Mouse (Mus musculus) layer of hippocampus, adult 2 months (tissue): Measurements from ENCODE around the gene Mblac1. TPM values are rescaled to one million over a fixed set of nuclear protein-coding genes. Genes with fewer than 3 reads are reported as not detected.
A peak's percentile ranks its signal among the peaks of the same experiment; 100 is the strongest.
"Not testable (repeated sequence)": the region's sequence is repeated elsewhere in the genome, so short reads cannot be mapped to it uniquely, and the experiment has no call there.

Experiments
- DNase-seq, 2 experiments: peaks; one replicate each; pipeline ENCODE4 v3.0.0; 2022; ENCODE audit warnings: low spot score in 2 of 2
- H3K27ac ChIP-seq: fragments of 200-600 bp; 2 replicates; pipeline ENCODE4 v1.8.1; 2022
- H3K4me3 ChIP-seq: fragments of 200-600 bp; 2 replicates; pipeline ENCODE4 v1.8.1; 2022; ENCODE audit warnings: mild to moderate bottlenecking
- CTCF ChIP-seq: fragments of 200-600 bp; conservative IDR thresholded peaks from 2 replicates; pipeline ENCODE4 v1.8.1; 2022; ENCODE audit warnings: antibody characterized with exemption, mild to moderate bottlenecking, moderate library complexity
- total RNA-seq, 2 experiments: library from RNA; stranded (reverse); gene quantifications; 2 replicates each; pipeline ENCODE4 v1.2.3; 2021

Mblac1 gene
- total RNA-seq, 2 experiments from 2014 or later: 8.2 to 8.4 TPM

DNA sequence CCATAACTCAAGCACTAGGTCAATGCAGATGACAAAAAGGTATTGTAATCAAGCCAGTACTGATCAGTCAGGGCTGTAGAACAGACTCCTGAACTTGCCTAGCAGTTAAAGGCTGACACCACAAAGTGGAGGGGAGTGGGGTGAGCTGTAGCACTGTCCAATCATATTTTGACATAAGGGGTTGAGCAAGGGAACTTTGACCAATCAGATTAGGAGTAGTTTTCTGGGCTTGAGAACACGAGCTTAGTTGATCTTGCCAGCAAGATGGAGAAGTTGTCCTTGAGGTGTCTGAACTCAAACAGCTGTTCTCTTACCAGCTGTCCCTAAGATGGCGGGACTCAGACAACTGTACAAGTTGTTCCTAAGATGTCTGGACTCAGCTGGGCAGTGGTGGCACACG, 20.9 kb upstream of the Mblac1 start:
- no peak for TF ChIP-seq CTCF
- no peak overlapping the region for H3K27ac ChIP-seq
- DNase-seq: no peak
- no peak overlapping the region for H3K4me3 ChIP-seq

DNA sequence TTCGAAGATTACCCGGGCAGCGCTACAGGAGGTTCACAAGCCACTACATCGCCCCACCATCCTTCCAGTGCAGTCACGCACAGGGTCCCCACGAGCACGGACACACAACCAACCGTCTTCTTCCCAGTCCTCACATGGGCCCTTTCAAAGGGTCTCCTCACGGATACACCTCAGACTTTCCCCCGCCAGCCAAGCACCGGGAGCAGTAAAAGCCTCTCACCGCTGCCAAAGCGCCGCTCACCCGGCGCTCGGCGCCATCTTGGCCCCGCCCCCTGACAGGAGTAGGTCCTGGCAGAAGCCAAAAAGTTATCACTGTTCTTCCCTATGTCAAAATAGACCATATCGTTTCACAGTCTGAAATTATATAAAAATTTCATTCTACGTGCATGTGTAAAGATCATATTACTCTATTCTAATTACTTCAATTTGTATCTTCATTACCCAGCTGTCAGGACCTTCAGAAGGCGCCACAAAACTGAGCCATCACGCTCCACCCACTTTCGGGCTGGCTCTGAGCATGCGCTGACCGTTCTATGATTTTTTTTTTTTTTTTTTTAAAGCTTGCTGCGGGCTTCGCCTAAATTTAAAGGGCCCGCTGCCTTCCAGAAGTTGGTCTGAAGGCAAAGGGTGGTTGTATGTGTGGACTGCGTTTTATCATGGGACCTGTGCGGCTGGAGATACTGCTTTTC, 7.0 kb upstream of the Mblac1 start, which contains the start of the genes Taf6 and Cnpy4:
Gene Taf6, minus strand, starts transcription at position 502 of the 689 bp plus-strand sequence.
Gene Cnpy4, plus strand, starts transcription at position 536 of the 689 bp plus-strand sequence.
- DNase-seq: peak; percentile 79 to 89
- Histone ChIP-seq H3K27ac (peak within 1 kb of the TSS; percentile 92), H3K4me3 (peak within 1 kb of the TSS; percentile 99)
- TF ChIP-seq CTCF: no peak

DNA sequence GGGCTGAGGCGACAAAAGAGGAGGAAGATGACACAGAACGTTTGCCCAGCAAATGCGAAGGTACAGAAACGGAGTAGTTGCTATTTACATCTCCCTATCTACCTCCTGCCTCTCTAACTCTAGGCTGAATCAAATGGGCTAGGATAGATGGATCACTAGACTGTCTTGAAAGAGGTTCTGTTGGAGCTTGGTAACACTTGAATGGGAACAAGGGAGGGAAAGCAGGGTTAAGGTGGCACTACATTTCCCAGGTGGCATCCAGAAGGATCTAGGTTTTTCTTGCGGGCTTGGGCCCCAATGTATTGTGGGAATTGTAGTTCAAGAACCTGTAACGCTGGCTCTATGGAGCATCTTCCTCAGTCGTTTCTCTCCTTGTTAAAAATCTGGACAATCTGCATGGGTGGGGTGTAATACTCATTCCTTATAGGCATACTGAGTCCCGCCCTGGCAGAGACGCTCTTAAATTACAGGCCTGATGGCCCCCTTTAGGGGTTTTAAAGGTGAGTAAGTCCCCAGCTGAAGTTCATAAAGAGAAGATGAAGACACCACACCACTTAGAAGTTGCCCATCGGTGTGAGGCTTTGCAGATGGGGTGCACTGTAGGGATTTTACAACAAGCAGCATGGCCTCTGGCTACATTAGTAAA, 6.3 kb upstream of the Mblac1 start:
- no peak for TF ChIP-seq CTCF
- H3K27ac ChIP-seq: peak overlapping the region; percentile 92
- DNase-seq: peak; percentile 76 to 88
- peak overlapping the region; percentile 99 for H3K4me3 ChIP-seq

DNA sequence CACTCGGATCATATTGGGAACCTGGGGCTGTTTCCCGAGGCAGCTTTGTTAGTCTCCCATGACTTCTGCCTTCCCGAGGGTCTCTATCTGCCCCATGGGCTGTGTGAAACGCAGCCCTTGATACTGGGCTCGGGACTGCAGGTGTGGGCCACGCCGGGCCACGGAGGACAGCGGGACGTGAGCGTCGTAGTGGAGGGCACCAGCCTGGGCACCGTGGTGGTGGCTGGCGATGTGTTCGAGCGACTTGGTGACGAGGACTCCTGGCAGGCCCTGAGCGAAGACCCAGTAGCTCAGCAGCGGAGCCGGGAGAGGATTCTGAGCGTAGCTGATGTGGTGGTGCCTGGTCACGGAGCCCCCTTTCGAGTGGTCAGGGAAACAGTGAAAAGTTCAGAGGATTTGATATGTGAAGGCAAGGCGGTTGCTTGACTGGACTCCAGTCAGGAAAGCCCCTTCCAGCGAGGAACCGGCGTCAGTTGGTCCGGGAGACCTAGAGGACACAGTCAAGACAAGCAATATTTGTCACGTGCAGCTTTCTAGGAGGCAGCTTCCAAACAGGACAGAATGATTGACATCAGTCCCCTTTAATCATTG, 736 bp downstream of the Mblac1 start:
- H3K4me3 ChIP-seq: peak overlapping the region; percentile 85
- no peak for DNase-seq
- no peak for TF ChIP-seq CTCF
- H3K27ac ChIP-seq: peak overlapping the region; percentile 96

DNA sequence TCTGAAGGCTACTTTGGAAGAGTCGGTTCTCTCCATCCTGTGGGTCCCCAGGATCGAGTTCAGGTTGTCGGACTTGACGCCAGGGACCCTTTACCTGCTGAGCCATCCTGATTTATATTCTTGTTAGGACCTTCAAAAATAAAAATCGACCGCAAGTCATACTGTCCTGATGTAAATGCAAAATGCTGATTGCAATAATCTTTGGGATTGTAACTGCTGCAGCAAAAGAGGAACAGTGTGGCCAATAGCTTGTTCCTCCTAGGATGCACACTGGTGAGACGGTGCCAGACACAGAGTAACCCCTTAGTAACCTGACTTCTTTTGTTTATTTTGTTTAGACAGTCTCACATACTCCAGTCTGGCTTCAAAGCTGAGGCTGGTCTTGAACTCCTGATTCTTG, 1.3 kb downstream of the Mblac1 start:
- Histone ChIP-seq H3K27ac (peak overlapping the region; percentile 96), H3K4me3 (peak overlapping the region; percentile 85)
- TF ChIP-seq CTCF: no peak
- no peak for DNase-seq

DNA sequence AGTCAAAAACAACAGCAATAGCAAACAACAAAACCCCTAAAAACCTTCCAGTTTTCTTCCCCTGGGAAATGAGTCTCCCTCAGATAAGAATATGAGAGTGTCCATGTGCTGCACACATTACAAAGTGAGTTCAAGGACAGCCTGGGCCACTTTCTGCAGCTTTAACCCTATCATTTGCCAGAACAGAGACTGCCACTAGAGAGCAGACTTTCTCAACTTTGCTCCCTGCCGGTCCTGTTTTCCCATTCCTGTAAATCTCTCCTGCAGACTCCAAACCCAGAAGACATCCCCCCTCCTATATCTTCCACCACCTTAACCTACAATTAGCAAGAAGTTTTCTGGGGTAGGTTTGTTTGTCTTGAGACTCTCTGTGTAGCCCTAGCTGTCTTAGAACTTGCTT, 5.5 kb downstream of the Mblac1 start:
- Histone ChIP-seq H3K27ac (no peak overlapping the region), H3K4me3 (no peak overlapping the region)
- TF ChIP-seq CTCF: peak; percentile 71
- DNase-seq: no peak

DNA sequence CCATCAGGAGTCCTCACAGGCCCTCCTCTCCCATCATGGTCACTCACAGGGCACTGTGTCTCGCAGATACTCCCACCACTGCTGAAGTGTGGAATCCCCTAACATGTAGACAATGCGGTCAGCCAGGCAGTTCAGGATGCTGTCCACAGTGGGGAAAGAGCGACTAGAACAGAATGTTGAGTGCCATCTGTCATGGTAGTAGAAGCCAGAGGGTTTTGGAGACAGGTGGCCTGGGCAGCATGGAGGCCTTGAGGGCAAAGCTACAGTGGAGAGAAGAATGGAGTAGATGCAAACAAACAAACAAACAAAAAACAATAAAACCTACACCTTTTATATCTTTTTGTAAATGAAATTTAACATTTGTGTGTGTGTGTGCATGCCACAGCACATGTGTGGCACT, 8.0 kb downstream of the Mblac1 start:
- Histone ChIP-seq H3K4me3 (no peak overlapping the region), H3K27ac (no peak overlapping the region)
- TF ChIP-seq CTCF: no peak
- DNase-seq: no peak

DNA sequence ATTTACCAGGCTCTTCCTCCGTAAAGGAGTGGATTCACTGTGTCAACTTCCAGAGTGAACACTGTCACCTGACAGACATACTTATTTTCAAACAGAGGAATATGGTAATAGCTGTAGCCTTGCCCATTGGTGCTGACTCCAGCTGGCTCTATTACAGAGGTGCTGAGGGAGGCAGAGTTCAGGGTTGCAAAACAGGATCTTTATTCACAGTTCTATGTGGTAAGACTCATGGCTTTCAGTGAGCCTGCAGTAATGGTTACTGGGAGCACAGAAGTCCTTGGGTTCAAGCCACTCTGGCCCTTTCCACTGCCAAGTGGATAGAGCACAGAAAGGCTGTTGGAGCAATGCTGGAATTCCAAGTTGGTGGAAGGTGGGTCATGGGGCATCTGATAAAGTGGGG, 13.1 kb downstream of the Mblac1 start:
- H3K4me3 ChIP-seq: no peak overlapping the region
- DNase-seq: no peak
- no peak for TF ChIP-seq CTCF
- no peak overlapping the region for H3K27ac ChIP-seq

DNA sequence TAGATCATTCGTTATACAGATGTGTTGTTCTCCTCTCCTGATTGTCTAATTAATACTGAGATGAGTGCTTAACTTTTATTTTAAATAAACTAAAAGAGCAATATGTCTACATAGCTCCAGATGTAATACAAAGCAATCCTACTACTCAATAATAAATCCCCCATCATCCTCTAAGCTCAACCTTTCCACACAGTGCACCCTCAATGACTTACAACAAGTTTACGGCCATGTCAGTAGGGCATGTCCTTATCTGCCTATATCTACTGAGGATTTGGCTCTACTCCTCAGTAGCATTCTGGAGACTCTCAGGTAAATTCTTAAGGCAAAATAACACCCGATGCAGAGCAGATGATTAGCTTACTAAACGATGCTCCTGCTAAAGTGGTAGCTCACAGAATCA, 13.8 kb downstream of the Mblac1 start:
- no peak for TF ChIP-seq CTCF
- DNase-seq: no peak
- H3K27ac ChIP-seq: no peak overlapping the region
- H3K4me3 ChIP-seq: no peak overlapping the region

DNA sequence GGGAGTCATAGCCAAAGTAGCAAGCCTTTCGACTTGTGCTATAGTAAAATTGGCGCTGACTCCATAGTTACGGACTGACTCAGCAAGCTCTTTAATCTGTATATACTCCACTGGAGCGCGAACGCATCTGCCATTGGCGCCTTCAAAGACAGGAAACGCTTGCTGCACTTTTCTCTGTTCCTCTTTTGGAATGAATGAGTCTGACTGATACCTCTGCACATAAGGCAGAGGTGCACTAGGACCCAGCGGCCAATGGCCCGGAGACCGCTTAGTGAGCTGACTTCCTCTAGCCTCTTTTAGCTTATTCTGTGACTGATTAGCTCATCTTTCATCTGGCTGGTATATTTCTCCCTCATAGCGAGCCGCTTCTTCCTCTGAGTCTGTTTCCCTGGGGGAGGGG, 22.5 kb downstream of the Mblac1 start:
- H3K4me3 ChIP-seq, H3K27ac ChIP-seq, DNase-seq: not testable (repeated sequence)

DNA sequence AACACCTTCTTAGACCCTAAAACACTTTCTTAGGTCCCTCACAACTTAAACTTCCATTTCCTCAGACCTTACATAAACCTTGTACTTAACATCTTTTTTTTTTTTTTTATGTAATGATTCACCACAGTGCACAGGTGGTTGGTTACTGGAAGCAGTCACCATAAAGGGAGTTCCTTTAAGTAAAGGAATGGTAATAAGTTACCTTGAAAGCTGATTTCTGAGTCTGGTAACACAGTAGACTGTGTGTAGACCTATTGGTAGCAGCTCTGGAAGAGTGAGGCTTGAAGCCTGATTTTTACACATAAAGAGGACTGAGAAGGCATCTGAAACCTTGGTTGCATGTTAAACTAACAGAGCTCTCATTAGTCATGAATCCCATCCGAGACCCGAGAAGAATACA, 25.8 kb downstream of the Mblac1 start:
- Histone ChIP-seq H3K27ac (no peak overlapping the region), H3K4me3 (no peak overlapping the region)
- TF ChIP-seq CTCF: no peak
- no peak for DNase-seq

DNA sequence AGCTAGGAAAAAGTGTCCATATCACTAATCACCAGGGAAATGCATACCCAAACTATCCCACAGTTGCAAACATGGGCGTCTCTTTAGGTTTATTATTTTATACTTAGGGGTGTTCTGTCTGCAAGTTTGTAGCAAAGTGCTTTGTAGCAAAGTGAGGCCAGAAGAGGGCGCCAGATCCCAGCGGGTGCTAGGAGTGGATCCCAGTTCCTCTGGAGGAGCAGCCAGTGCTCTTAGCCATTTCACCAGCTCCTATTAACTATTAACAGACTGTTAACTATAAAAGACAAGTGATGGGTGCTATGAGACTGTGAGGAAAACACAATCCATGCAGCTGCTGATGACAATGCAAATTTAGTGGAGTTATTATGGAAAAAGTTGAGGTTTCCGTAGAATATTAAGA, 28.0 kb downstream of the Mblac1 start:
- no peak overlapping the region for H3K4me3 ChIP-seq
- DNase-seq: peak; percentile 77 to 93
- no peak overlapping the region for H3K27ac ChIP-seq
- peak; percentile 99 for TF ChIP-seq CTCF

DNA sequence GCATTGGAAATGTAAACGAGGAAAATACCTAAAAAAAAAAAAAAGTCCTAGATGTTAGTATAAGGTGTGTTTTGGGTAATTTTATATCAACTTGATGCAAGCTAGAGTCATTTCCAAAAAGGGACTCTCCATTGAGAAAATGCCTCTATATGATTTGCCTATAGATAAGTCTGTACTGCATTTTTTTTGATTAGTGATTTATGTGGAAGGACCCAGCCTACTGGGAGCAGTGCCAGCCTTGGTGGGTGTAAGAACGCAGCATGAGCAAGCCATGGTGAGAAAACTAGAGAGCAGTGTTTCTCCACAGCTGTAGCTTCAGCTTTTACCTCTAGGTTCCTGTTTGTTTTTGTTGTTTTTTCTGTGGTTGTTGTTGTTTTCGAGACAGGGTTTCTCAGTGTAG, 29.2 kb downstream of the Mblac1 start:
- Histone ChIP-seq H3K27ac (no peak overlapping the region), H3K4me3 (no peak overlapping the region)
- DNase-seq: no peak
- TF ChIP-seq CTCF: no peak

DNA sequence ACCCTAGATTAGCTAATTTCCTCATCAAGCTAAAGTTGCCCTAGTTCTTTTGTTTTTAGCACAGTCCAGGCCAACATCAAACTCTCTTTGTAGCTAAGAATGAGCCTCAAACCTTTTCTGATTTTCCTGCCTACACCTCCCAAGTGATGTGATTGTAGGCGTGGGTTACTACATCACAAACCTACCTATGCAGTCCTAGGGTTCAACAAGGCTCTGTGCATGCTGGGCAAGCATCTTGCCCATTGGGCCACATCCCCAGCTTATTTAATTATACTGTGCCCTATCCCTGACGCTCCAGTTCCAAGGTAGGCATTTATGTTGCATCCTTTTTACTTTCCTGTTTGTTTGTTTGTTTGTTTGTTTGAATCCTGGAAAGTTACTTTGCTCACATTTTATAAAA, 31.6 kb downstream of the Mblac1 start, which contains the start of gene Nxpe5:
Gene Nxpe5, plus strand, starts transcription at position 199 of the 400 bp plus-strand sequence.
- no peak for DNase-seq
- Histone ChIP-seq H3K4me3 (no peak within 1 kb of the TSS), H3K27ac (no peak within 1 kb of the TSS)
- no peak for TF ChIP-seq CTCF
